In genomic region chr5:43807744-43808696, GRCm38 (mm10) we compare ENCODE assay signal across 8 mouse cellular contexts. TPM values are rescaled to one million over a fixed set of nuclear protein-coding genes. Genes with fewer than 3 reads are reported as not detected.
DNase-seq lines count a peak whose midpoint lies in the region; ATAC-seq and TF ChIP-seq lines count a peak whose summit lies in the region.

No protein-coding gene starts in this region.

- no peaks in the 10 kb centered on the region for H3K36me3 ChIP-seq in C2C12 (ENCODE audit: control insufficient read depth, insufficient read depth)
- H3K36me3 ChIP-seq in forebrain, embryonic 13.5 days (ENCODE audit: poor library complexity, severe bottlenecking), result no peaks in the 10 kb centered on the region
- H3K36me3 ChIP-seq in heart, postnatal 0 days (replicated peaks; ENCODE audit: control insufficient read depth, insufficient read depth, low read length), result no peaks in the 10 kb centered on the region
- no peaks in the 10 kb centered on the region for H3K36me3 ChIP-seq in liver, embryonic 13.5 days
- H3K36me3 ChIP-seq in splenic B cell, adult 2 months (ENCODE audit: control insufficient read depth, insufficient read depth, low read length, poor library complexity, severe bottlenecking), result no peaks in the 10 kb centered on the region

- no peaks in the 10 kb centered on the region for H3K79me3 ChIP-seq in C2C12 (ENCODE audit: low read depth)

- no peaks in the 10 kb centered on the region for H3K4me1 ChIP-seq in brown adipose tissue, adult 24 weeks (ENCODE audit: control insufficient read depth, insufficient read depth, insufficient read length, low read length)
- H3K4me1 ChIP-seq in forebrain, embryonic 13.5 days, result peaks cover 2% of the 10 kb centered on the region; the same call in 1 of the 2 replicates
- H3K4me1 ChIP-seq in heart, postnatal 0 days (ENCODE audit: control insufficient read depth, insufficient read depth), result no peaks in the 10 kb centered on the region
- H3K4me1 ChIP-seq in liver, embryonic 13.5 days (replicated peaks), result no peaks in the 10 kb centered on the region; the same call in 1 of the 2 replicates

- H3K9me3 ChIP-seq in forebrain, embryonic 13.5 days (replicated peaks), result no peaks in the 10 kb centered on the region
- no peaks in the 10 kb centered on the region for H3K9me3 ChIP-seq in heart, postnatal 0 days (replicated peaks; ENCODE audit: control insufficient read depth, low read length)
- no peaks in the 10 kb centered on the region for H3K9me3 ChIP-seq in liver, embryonic 13.5 days (replicated peaks)

- H3K9ac ChIP-seq in forebrain, embryonic 13.5 days, result peak overlapping the region; percentile 75
- peak overlapping the region; percentile 49 for H3K9ac ChIP-seq in heart, postnatal 0 days (replicated peaks; ENCODE audit: low read depth, low read length)
- H3K9ac ChIP-seq in liver, embryonic 13.5 days, result peak overlapping the region; percentile 54

- H3K27ac ChIP-seq in brown adipose tissue, adult 24 weeks (replicated peaks; ENCODE audit: low read depth, low read length), result no peak overlapping the region
- peak overlapping the region; percentile 83 for H3K27ac ChIP-seq in forebrain, embryonic 13.5 days
- peak overlapping the region; percentile 58 for H3K27ac ChIP-seq in heart, postnatal 0 days (ENCODE audit: low read depth)
- 0 out of 2 replicates have a peak overlapping the region, but pooled peaks have one; percentile 41 for H3K27ac ChIP-seq in liver, embryonic 13.5 days

- DNase-seq in heart, postnatal 0 days (ENCODE audit: low spot score), result peak; percentile 76
- peak; percentile 71 to 88 for DNase-seq in kidney, postnatal 25 days
- DNase-seq in liver, embryonic 13.5 days, result peak; percentile 51
- peak; percentile 39 to 68 for DNase-seq in natural killer cell, adult 2 months (ENCODE audit: low spot score in 2 of 2)
- peak; percentile 78 for DNase-seq in splenic B cell, adult 2 months (ENCODE audit: low read depth, low spot score)

- peak overlapping the region; percentile 67 for H3K4me2 ChIP-seq in forebrain, embryonic 13.5 days
- H3K4me2 ChIP-seq in heart, postnatal 0 days (ENCODE audit: low read depth, low read length), result peak overlapping the region; percentile 78
- H3K4me2 ChIP-seq in liver, embryonic 13.5 days, result peak overlapping the region; percentile 66

- H3K27me3 ChIP-seq in C2C12 (ENCODE audit: control insufficient read depth, insufficient read depth, insufficient read length), result no peaks in the 10 kb centered on the region
- no peaks in the 10 kb centered on the region for H3K27me3 ChIP-seq in forebrain, embryonic 13.5 days
- H3K27me3 ChIP-seq in heart, postnatal 0 days (ENCODE audit: control insufficient read depth, insufficient read depth, low read length), result no peaks in the 10 kb centered on the region
- H3K27me3 ChIP-seq in liver, embryonic 13.5 days, result peaks cover 5% of the 10 kb centered on the region; the same call in 1 of the 2 replicates
- H3K27me3 ChIP-seq in splenic B cell, adult 2 months (ENCODE audit: control insufficient read depth, insufficient read depth, low read length, poor library complexity, severe bottlenecking), result no peaks in the 10 kb centered on the region; the same call in 1 of the 2 replicates

- peak; percentile 98 for ATAC-seq in forebrain, embryonic 13.5 days
- ATAC-seq in heart, postnatal 0 days (ENCODE audit: insufficient read depth, low read depth), result peak; percentile 97
- ATAC-seq in liver, embryonic 13.5 days (ENCODE audit: low read depth), result peak; percentile 69

- H3ac ChIP-seq in C2C12 (ENCODE audit: control insufficient read depth, insufficient read length, low read depth), result peak overlapping the region; percentile 79

- TF ChIP-seq CTCF in C2C12 (IDR thresholded peaks at IDR 0.05; ENCODE audit: control insufficient read depth, insufficient read depth, insufficient read length), result no peak
- TF ChIP-seq CTCF in heart, postnatal 0 days (IDR thresholded peaks at IDR 0.05; ENCODE audit: low read depth), result no peak

- H3K4me3 ChIP-seq in C2C12 (ENCODE audit: insufficient read depth, poor library complexity, severe bottlenecking), result peak overlapping the region; percentile 6
- peak overlapping the region; percentile 57 for H3K4me3 ChIP-seq in brown adipose tissue, adult 24 weeks (ENCODE audit: insufficient read depth, low read depth, low read length)
- H3K4me3 ChIP-seq in forebrain, embryonic 13.5 days, result peak overlapping the region; percentile 50
- H3K4me3 ChIP-seq in heart, postnatal 0 days (ENCODE audit: low read depth, low read length), result peak overlapping the region; percentile 48
- H3K4me3 ChIP-seq in liver, embryonic 13.5 days (replicated peaks), result peak overlapping the region; percentile 47

- TF ChIP-seq EP300 in heart, postnatal 0 days (IDR thresholded peaks at IDR 0.05; ENCODE audit: low read depth), result 0 out of 2 replicates have a peak, but pooled peaks have one; percentile 25

- no peaks in the 10 kb centered on the region for H3K79me2 ChIP-seq in C2C12 (ENCODE audit: control insufficient read depth, insufficient read depth)

- 4% methylated on average over 48 of the region's 48 CpGs for WGBS in forebrain, embryonic 13.5 days
- WGBS in heart, postnatal 0 days, result 5% methylated on average over 48 of the region's 48 CpGs
- WGBS in liver, embryonic 13.5 days (ENCODE audit: insufficient replicate concordance), result 6% methylated on average over 48 of the region's 48 CpGs

TF ChIP-seq in C2C12, 6 proteins besides CTCF, POLR2A, EP300 and RAD21:
- TF ChIP-seq MYOG (IDR thresholded peaks at IDR 0.05; ENCODE audit: control insufficient read depth, extremely low read depth, insufficient read length) (no peak), MAX (IDR thresholded peaks at IDR 0.05) (peak; percentile 78)

RNA-seq across cellular contexts. Expression of gene Bst1, which starts 10.7 kb away (rescaled TPM):
- not detected for polyA plus RNA-seq in C2C12 (2012; fragmentation: generic; extraction: Trizol)
- 0.75 TPM in 1 of 2 replicates, not detected in the other for polyA plus RNA-seq in brown adipose tissue, adult 24 weeks (2012; ENCODE audit: insufficient read depth, insufficient read length, missing spikeins)
- polyA plus RNA-seq in forebrain, embryonic 13.5 days (2015; fragmentation: Nextera tagmentation; extraction: Ambion mirVana), result not detected in 2 replicates
- total RNA-seq in heart, postnatal 0 days (2014; rRNA removed; ENCODE audit: low replicate concordance), result 0.15 and 0.70 TPM in 2 replicates
- 0.70 and 1.2 TPM in 2 replicates for polyA plus RNA-seq in heart, postnatal 0 days (2015; fragmentation: Nextera tagmentation; extraction: Ambion mirVana)
- polyA plus RNA-seq in liver, embryonic 13.5 days (2015; fragmentation: Nextera tagmentation; extraction: Ambion mirVana), result 0.16 and 0.35 TPM in 2 replicates

RNA-seq across cellular contexts. Expression of gene Fbxl5, which starts 13.4 kb away (rescaled TPM):
- 10.5 TPM for polyA plus RNA-seq in C2C12 (2012; fragmentation: generic; extraction: Trizol)
- 28.8 and 32.7 TPM in 2 replicates for polyA plus RNA-seq in brown adipose tissue, adult 24 weeks (2012; ENCODE audit: insufficient read depth, insufficient read length, missing spikeins)
- 64.5 and 69.8 TPM in 2 replicates for polyA plus RNA-seq in forebrain, embryonic 13.5 days (2015; fragmentation: Nextera tagmentation; extraction: Ambion mirVana)
- total RNA-seq in heart, postnatal 0 days (2014; rRNA removed; ENCODE audit: low replicate concordance), result 48.9 and 56.0 TPM in 2 replicates
- polyA plus RNA-seq in heart, postnatal 0 days (2015; fragmentation: Nextera tagmentation; extraction: Ambion mirVana), result 40.3 and 41.9 TPM in 2 replicates
- polyA plus RNA-seq in liver, embryonic 13.5 days (2015; fragmentation: Nextera tagmentation; extraction: Ambion mirVana), result 22.3 and 28.4 TPM in 2 replicates

Comparison
In these comparisons a context has a peak if more than half of its experiments do, and no peak if none do; other contexts are left out.
1. H3K4me3 ChIP-seq: peak in every context shown above with its lines; median percentile 57 in brown adipose tissue, adult 24 weeks; 50 in forebrain, embryonic 13.5 days; 48 in heart, postnatal 0 days; 47 in liver, embryonic 13.5 days; 6 in C2C12.